Mouse (Mus musculus): ENCODE results near the gene St6galnac6. TPM values are rescaled to one million over a fixed set of nuclear protein-coding genes. Genes with fewer than 3 reads are reported as not detected.

St6galnac6 gene
- polyA plus RNA-seq, 1 experiment from 2014 or later, result 7.4 TPM

MicroRNAs encoded within 50 kb of the gene (microRNA counts, 519-probe panel; counts per million panel counts)
- not detected for microRNA mmu-miR-1954

Small RNAs within 50 kb of the gene (microRNA-seq; reads per million reads assigned to microRNA genes)
- not detected for gene Mir1954

Other genes starting within 250 kb of the St6galnac6 start
- 44.7 and 45.4 TPM in 2 replicates for gene Ciz1, start 247.4 kb upstream of the St6galnac6 start, polyA plus RNA-seq (2014; fragmentation: Nextera tagmentation; extraction: Ambion mirVana)
- 20.5 and 22.6 TPM in 2 replicates for gene Dnm1, start 246.4 kb upstream of the St6galnac6 start, polyA plus RNA-seq (2014; fragmentation: Nextera tagmentation; extraction: Ambion mirVana)
- gene 1110008P14Rik, start 217.8 kb upstream of the St6galnac6 start, polyA plus RNA-seq (2014; fragmentation: Nextera tagmentation; extraction: Ambion mirVana), result 35.0 and 46.3 TPM in 2 replicates
- gene Lcn2, start 211.5 kb upstream of the St6galnac6 start, polyA plus RNA-seq (2014; fragmentation: Nextera tagmentation; extraction: Ambion mirVana), result 3.7 and 6.8 TPM in 2 replicates
- gene Ptges2, start 203.8 kb upstream of the St6galnac6 start, polyA plus RNA-seq (2014; fragmentation: Nextera tagmentation; extraction: Ambion mirVana), result 28.1 and 30.5 TPM in 2 replicates
- gene Naif1, start 149.3 kb upstream of the St6galnac6 start, polyA plus RNA-seq (2014; fragmentation: Nextera tagmentation; extraction: Ambion mirVana), result 5.6 TPM in 2 replicates
- 13.7 and 14.1 TPM in 2 replicates for gene Slc25a25, start 148.3 kb upstream of the St6galnac6 start, polyA plus RNA-seq (2014; fragmentation: Nextera tagmentation; extraction: Ambion mirVana)
- gene Fam102a, start 64.4 kb upstream of the St6galnac6 start, polyA plus RNA-seq (2014; fragmentation: Nextera tagmentation; extraction: Ambion mirVana), result 10.6 and 14.0 TPM in 2 replicates
- 122 TPM in 2 replicates for gene Dpm2, start 28.9 kb upstream of the St6galnac6 start, polyA plus RNA-seq (2014; fragmentation: Nextera tagmentation; extraction: Ambion mirVana)
- gene Pip5kl1, start 24.9 kb upstream of the St6galnac6 start, polyA plus RNA-seq (2014; fragmentation: Nextera tagmentation; extraction: Ambion mirVana), result 0.46 and 1.4 TPM in 2 replicates
- 0.22 TPM in 1 of 2 replicates, not detected in the other for gene 9430097D07Rik, start 24.0 kb upstream of the St6galnac6 start, polyA plus RNA-seq (2014; fragmentation: Nextera tagmentation; extraction: Ambion mirVana)
- 17.0 and 18.1 TPM in 2 replicates for gene St6galnac4, start 12.6 kb upstream of the St6galnac6 start, polyA plus RNA-seq (2014; fragmentation: Nextera tagmentation; extraction: Ambion mirVana)
- 16.7 and 17.1 TPM in 2 replicates for gene Ak1, start 22.0 kb downstream of the St6galnac6 start, polyA plus RNA-seq (2014; fragmentation: Nextera tagmentation; extraction: Ambion mirVana)
- gene Eng, start 46.9 kb downstream of the St6galnac6 start, polyA plus RNA-seq (2014; fragmentation: Nextera tagmentation; extraction: Ambion mirVana), result 49.1 and 54.5 TPM in 2 replicates
- gene Fpgs, start 104.4 kb downstream of the St6galnac6 start, polyA plus RNA-seq (2014; fragmentation: Nextera tagmentation; extraction: Ambion mirVana), result 25.9 and 27.1 TPM in 2 replicates
- gene Cdk9, start 113.4 kb downstream of the St6galnac6 start, polyA plus RNA-seq (2014; fragmentation: Nextera tagmentation; extraction: Ambion mirVana), result 78.6 and 80.8 TPM in 2 replicates
- 28.2 and 28.4 TPM in 2 replicates for gene Sh2d3c, start 121.3 kb downstream of the St6galnac6 start, polyA plus RNA-seq (2014; fragmentation: Nextera tagmentation; extraction: Ambion mirVana)
- gene 6330409D20Rik, start 141.3 kb downstream of the St6galnac6 start, polyA plus RNA-seq (2014; fragmentation: Nextera tagmentation; extraction: Ambion mirVana), result 0.67 and 0.77 TPM in 2 replicates
- gene Tor2a, start 157.5 kb downstream of the St6galnac6 start, polyA plus RNA-seq (2014; fragmentation: Nextera tagmentation; extraction: Ambion mirVana), result 71.3 and 75.7 TPM in 2 replicates
- gene Ttc16, start 175.9 kb downstream of the St6galnac6 start, polyA plus RNA-seq (2014; fragmentation: Nextera tagmentation; extraction: Ambion mirVana), result 0.13 and 0.64 TPM in 2 replicates
- gene Ptrh1, start 176.1 kb downstream of the St6galnac6 start, polyA plus RNA-seq (2014; fragmentation: Nextera tagmentation; extraction: Ambion mirVana), result 4.3 and 5.6 TPM in 2 replicates
- gene Cfap157, start 184.7 kb downstream of the St6galnac6 start, polyA plus RNA-seq (2014; fragmentation: Nextera tagmentation; extraction: Ambion mirVana), result 0.21 and 0.75 TPM in 2 replicates
- gene Stxbp1, start 247.5 kb downstream of the St6galnac6 start, polyA plus RNA-seq (2014; fragmentation: Nextera tagmentation; extraction: Ambion mirVana), result 22.6 and 23.5 TPM in 2 replicates